Mouse (Mus musculus) splenic B cell, adult 2 months (primary cell): ENCODE data around the gene Xpo4.
A peak's percentile ranks its signal among the peaks of the same experiment; 100 is the strongest.

Source experiments
- DNase-seq: peaks from one replicate; pipeline ENCODE4 v3.0.0-alpha.2; 2011; ENCODE audit warnings: low read depth, low spot score
- H3K27me3 ChIP-seq: 2 replicates; pipeline ENCODE4 v1.6.1; 2012; ENCODE audit warnings: mild to moderate bottlenecking, low read length, moderate library complexity, mixed read lengths; ENCODE audit not compliant: control insufficient read depth, poor library complexity, insufficient read depth, severe bottlenecking
- H3K36me3 ChIP-seq: 2 replicates; pipeline ENCODE4 v1.6.1; 2012; ENCODE audit warnings: mild to moderate bottlenecking, low read length, moderate library complexity, mixed read lengths; ENCODE audit not compliant: control insufficient read depth, poor library complexity, insufficient read depth, severe bottlenecking

Gene Xpo4

DNA sequence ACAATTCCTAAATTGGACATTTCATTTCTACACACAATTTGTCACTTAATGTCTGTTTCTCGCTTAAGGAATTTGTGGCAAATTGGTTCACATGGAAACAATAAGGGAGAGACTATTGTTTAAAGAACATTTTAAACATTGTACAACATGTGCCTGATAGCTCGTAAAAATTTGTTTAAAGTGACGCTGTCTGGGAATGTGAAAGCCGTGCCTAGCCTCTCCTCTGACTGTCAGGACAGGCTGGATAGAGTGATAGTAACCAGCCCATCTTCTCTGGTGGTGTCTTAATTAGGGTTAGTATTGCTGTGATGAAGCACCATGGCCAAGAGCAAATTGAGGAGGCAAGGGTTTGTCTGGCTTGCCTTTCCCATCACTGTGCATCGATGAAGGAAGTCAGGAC lies 118.2 kb downstream of the Xpo4 start:
- no peak for DNase-seq
- Histone ChIP-seq H3K27me3 (no peaks in the 10 kb centered on the region), H3K36me3 (0 out of 2 replicates have a peak, but pooled peaks cover 4% of the 10 kb centered on the region)

GRCm38 (mm10) chr14:57546557-57547021 lies 118.6 kb downstream of the Xpo4 start:
- Histone ChIP-seq H3K36me3 (0 out of 2 replicates have a peak, but pooled peaks cover 4% of the 10 kb centered on the region), H3K27me3 (no peaks in the 10 kb centered on the region)
- DNase-seq, result no peak

DNA sequence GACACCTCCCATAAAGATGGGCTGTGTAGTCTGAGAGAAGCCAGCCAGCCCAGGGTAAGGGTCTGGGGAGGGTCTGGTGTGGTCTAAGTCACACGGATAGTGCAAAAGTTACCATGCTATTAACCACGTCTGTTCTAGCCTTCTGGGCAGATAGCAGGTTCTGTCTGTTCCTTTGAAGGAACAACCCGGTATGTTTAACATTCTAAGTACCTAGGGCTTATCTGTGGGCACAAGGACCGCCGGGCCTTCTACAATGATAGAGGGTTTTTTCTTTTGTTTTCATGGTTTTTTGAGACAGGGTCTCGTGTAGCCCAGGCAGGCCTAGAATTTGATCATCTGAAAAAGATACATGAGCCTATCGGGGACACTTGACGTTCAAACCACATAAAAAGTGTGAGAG lies 119.1 kb downstream of the Xpo4 start:
- Histone ChIP-seq H3K36me3 (0 out of 2 replicates have a peak, but pooled peaks cover 4% of the 10 kb centered on the region), H3K27me3 (no peaks in the 10 kb centered on the region)
- DNase-seq, result no peak

DNA sequence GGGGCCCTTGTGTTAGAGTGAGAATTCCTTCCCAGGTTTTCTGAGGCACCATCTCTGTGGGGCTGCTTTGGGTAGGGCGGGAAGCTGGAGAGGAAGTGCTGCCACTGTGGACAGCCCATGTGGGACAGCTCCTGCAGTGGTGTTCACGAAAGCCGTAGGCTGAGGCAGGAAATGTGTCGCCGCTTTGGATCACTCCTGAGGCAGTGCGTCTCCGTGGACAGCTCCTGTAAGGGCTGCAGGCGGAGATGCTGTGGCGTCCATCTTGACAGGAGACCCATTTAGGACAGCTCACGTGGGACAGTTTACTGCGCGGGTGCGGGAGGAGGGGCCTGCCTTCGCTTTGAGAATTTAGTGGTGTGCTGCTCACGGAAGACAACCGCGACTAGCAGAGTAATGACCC lies 119.7 kb downstream of the Xpo4 start:
- DNase-seq, result no peak
- Histone ChIP-seq H3K36me3 (0 out of 2 replicates have a peak, but pooled peaks cover 4% of the 10 kb centered on the region), H3K27me3 (no peaks in the 10 kb centered on the region)

GRCm38 (mm10) chr14:57543420-57544039 lies 121.7 kb downstream of the Xpo4 start:
- Histone ChIP-seq H3K27me3 (no peaks in the 10 kb centered on the region), H3K36me3 (no peaks in the 10 kb centered on the region)
- no peak for DNase-seq

DNA sequence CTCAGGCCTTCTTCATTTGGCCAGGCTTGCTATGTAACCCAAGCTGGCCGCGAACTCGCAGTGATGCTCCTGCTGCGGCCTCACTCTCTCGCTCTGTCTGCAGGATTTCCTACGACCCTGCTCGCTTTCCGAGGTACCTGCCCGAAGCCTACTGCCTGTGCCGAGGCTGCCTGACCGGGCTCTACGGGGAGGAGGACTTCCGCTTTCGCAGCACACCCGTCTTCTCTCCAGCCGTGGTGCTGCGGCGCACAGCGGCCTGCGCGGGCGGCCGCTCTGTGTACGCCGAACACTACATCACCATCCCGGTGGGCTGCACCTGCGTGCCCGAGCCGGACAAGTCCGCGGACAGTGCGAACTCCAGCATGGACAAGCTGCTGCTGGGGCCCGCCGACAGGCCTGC lies 123.0 kb downstream of the Xpo4 start:
- peak; percentile 34 for DNase-seq
- H3K27me3 ChIP-seq, result no peaks in the 10 kb centered on the region
- no peaks in the 10 kb centered on the region for H3K36me3 ChIP-seq

DNA sequence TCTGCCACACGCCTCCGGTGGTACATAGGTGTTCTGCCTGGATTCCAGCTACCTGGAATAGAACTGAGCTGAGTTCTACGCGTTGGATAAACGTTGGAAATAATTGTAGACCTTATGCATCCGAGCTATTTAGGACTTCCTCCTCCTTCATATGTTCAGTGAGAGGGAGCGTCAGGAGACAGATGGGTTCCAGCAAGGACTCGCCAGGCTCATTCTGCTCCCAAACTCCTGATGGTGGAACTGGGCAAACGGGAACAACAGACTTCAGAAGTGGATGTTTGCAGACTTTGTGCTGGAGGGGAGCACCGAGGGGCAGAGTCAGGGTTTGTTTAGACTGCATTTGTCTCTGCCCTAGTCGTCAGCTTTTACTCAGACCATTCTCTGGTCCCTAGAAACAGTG lies 124.5 kb downstream of the Xpo4 start:
- H3K36me3 ChIP-seq, result no peaks in the 10 kb centered on the region

DNA sequence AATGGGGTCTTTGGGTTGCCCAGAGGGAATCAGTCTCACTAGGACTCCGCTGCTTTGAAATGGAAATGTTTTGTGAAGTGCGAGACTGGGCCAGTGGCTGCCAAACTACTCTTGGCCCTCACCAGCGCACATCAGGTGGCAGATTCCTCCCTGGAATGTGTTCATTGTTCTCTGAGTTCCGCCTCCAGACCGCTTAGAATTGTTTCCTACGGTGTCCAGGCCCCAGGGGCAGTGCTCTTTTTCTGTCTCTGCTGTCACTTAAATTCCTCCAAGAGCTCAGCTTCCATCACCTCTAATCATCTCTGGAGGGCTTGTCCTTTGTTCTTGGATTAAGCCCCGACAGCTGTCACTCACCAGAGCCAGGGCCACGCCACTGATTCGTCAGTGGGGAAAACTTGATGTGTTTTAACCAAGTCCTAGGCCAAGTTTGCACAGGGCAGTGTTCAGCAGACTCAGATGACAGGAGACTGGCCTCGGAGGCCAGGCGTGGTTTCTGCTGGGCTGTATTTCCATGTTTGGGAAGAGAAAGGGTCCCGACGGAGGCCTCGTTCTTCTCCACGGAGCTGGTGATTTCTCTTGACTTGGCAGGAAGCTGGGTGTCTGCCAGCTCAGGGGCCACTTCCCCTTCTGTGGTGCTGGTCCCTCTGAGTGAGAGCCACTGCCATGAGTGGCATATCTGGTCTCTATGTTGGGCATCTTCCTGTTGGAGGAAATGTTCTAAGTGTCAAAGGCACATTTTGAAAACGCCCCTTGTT lies 127.8 kb downstream of the Xpo4 start:
- H3K27me3 ChIP-seq, result no peaks in the 10 kb centered on the region
- DNase-seq, result peak; percentile 55
- H3K36me3 ChIP-seq, result no peaks in the 10 kb centered on the region

More for the DNA sequence above, 124.5 kb downstream of the Xpo4 start:
- no peaks in the 10 kb centered on the region for H3K27me3 ChIP-seq
- DNase-seq, result no peak

- Histone ChIP-seq H3K27me3 (no peaks in the 10 kb centered on the region), H3K36me3 (no peaks in the 10 kb centered on the region)
- no peak for DNase-seq
These were observed 128.4 kb downstream of the Xpo4 start for GRCm38 (mm10) chr14:57536820-57537219.

- Histone ChIP-seq H3K36me3 (no peaks in the 10 kb centered on the region), H3K27me3 (no peaks in the 10 kb centered on the region)
- DNase-seq, result no peak
These were observed 129.6 kb downstream of the Xpo4 start for GRCm38 (mm10) chr14:57535646-57536045.

GRCm38 (mm10) chr14:57534961-57535360 lies 130.3 kb downstream of the Xpo4 start:
- DNase-seq, result no peak
- H3K27me3 ChIP-seq, result no peaks in the 10 kb centered on the region
- H3K36me3 ChIP-seq, result no peaks in the 10 kb centered on the region

DNA sequence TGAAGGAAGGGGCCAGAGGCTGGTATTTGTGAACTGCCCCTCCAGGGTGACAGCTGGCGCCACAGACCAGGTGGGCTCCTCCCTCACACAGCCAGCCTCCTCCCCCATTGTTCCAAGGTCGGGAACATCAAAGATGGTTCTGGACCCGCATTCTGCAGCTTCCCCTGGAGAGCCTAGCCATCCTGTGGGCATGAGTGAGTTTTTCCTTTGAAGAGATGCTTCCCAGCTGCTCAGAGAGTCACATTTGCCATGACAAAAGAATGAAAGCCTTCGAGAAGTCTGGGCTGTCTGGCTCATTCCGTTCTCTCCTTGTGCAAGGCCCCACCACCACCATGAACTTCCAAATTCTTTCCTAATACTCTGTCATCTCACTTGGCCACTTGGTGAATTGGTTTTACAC lies 130.9 kb downstream of the Xpo4 start:
- no peaks in the 10 kb centered on the region for H3K27me3 ChIP-seq
- H3K36me3 ChIP-seq, result no peaks in the 10 kb centered on the region
- DNase-seq, result no peak

DNA sequence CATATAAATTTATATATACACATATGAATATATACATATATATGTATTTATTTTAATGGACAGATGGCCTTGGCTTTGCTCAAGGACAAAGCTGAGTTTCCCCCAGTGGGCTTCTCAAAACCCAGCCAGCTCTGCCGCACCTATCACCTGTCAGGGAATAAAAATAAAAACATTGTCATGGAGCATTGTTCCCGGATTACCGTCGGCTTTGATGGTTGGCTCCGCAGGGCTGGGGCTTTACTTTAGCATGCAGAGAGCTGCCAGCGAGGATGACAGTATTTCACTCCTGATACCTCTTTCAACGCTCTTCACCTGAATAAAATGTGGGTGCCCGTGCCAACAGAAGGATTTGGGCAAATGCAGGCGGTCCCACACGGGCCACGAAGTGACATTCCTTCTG lies 131.4 kb downstream of the Xpo4 start:
- H3K27me3 ChIP-seq, result 0 out of 2 replicates have a peak, but pooled peaks cover 2% of the 10 kb centered on the region
- DNase-seq, result no peak
- H3K36me3 ChIP-seq, result no peaks in the 10 kb centered on the region

DNA sequence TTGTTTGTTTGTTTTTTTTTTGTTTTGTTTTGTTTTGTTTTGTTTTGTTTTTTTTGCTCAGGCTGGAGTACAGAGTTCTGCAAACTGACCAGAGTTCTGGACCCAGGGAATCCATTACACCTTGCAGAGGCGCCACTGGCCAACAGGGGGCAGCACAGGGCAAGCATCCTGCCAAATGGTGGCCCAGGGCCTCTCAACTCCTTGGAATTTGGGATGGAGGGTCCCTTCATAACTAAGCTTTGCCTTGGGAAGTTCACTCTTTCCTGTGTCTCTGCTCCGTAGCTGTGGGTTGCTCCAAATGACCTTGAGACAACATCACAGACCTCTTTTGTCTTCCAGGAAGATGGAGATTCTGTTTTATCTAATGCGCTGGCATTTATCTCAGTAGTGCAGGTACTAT lies 132.0 kb downstream of the Xpo4 start:
- Histone ChIP-seq H3K27me3 (0 out of 2 replicates have a peak, but pooled peaks cover 2% of the 10 kb centered on the region), H3K36me3 (no peaks in the 10 kb centered on the region)
- peak; percentile 39 for DNase-seq

DNA sequence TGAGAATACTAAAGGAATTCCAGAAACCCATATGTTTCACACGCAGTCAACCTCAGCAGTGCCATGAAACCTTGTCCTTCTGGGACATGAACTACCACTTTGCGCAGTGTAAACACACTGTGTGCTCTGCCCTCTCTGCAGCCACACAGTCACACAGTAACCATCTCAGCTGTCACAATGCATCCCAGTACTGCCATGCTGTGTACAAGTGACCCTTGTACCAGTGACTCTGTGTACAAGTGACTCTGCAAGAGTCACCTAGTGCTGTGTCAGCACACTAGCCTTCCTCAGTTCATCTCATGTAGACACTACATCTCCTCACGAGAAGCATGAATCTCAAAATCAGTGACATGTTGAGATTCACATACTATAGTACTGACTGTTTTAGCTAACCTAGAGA lies 132.7 kb downstream of the Xpo4 start:
- no peak for DNase-seq
- Histone ChIP-seq H3K27me3 (peaks cover 2% of the 10 kb centered on the region; the same call in 1 of the 2 replicates), H3K36me3 (no peaks in the 10 kb centered on the region)
